ENCODE assay signal across 8 mouse cellular contexts in the genomic region with DNA sequence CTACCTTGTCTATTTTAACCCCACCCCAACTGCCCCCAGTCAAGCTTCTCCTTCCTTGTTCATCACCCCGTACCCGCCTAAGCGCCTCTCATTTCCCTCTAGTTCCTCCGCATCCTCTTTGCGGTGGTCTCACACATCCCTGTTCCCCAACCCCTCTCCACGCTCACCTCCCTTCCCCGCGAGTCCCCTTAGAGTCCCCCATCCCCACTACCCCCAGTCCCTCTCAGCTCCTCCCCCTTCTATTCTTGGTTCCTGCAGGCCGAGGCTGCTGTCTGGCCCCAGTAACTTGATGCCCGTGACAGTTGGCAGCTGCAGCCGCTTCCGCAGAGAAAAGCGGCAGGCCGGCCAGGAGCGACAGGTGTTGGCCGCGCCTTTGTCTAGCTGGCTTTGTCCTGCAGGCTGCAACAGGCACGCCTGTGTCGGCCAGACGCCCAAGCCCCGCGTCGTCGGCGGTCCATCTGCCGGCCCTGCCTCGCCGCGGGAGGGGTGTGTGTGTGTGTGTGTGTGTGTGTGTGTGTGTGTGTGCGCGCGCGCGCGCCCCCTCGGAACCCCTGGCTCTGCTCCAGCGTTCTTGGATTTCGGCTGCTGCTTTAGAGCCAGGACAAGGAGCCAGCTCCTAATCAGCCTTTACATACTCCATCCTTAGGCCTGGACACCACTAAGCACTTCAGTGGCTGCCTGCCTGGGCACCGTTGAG. TPM values are rescaled to one million over a fixed set of nuclear protein-coding genes. Genes with fewer than 3 reads are reported as not detected.
DNase-seq lines count a peak whose midpoint lies in the region; ATAC-seq and TF ChIP-seq lines count a peak whose summit lies in the region.

A gene (minus strand): TSS at position 141 of the 697 bp plus-strand sequence.

- peaks cover 38% of the 10 kb centered on the region for H3K4me1 ChIP-seq in forebrain, embryonic 15.5 days
- peaks cover 20% of the 10 kb centered on the region; the same call in 1 of the 2 replicates for H3K4me1 ChIP-seq in lung, postnatal 0 days (ENCODE audit: insufficient read depth, low read depth, low read length)

- no peak for TF ChIP-seq CTCF in lung, postnatal 0 days (IDR thresholded peaks at IDR 0.05)

- no peaks in the 10 kb centered on the region for H3K27me3 ChIP-seq in forebrain, embryonic 15.5 days
- no peaks in the 10 kb centered on the region for H3K27me3 ChIP-seq in lung, postnatal 0 days (replicated peaks; ENCODE audit: insufficient read depth, low read length)

- peak within 1 kb of the TSS; percentile 92 for H3K4me3 ChIP-seq in forebrain, embryonic 15.5 days
- H3K4me3 ChIP-seq in lung, postnatal 0 days (ENCODE audit: low read depth, low read length): peak within 1 kb of the TSS; percentile 64

- peak; percentile 66 for DNase-seq in ES-CJ7 (ENCODE audit: low read depth, low spot score)
- DNase-seq in c-Kit-positive CD71-negative TER-119-negative erythroid progenitor cells, embryonic 14.5 days (ENCODE audit: low read depth): peak; percentile 23
- DNase-seq in heart, postnatal 4 days: peak; percentile 90
- peak; percentile 41 to 53 for DNase-seq in layer of hippocampus, adult 8-10 months (ENCODE audit: low spot score in 2 of 2)
- peak; percentile 76 for DNase-seq in lung, postnatal 0 days (ENCODE audit: low spot score)
- DNase-seq in ovary, postnatal 10 days (ENCODE audit: low spot score): peak; percentile 65
- DNase-seq in thymus, postnatal 36 days: peak; percentile 60 to 61

- H3K9me3 ChIP-seq in forebrain, embryonic 15.5 days: no peaks in the 10 kb centered on the region
- H3K9me3 ChIP-seq in lung, postnatal 0 days (ENCODE audit: low read length): no peaks in the 10 kb centered on the region

- peak within 1 kb of the TSS; percentile 93 for H3K4me2 ChIP-seq in forebrain, embryonic 15.5 days (replicated peaks)
- peak within 1 kb of the TSS; percentile 94 for H3K4me2 ChIP-seq in lung, postnatal 0 days (replicated peaks; ENCODE audit: low read depth, low read length)

- H3K36me3 ChIP-seq in forebrain, embryonic 15.5 days: peaks cover 3% of the 10 kb centered on the region; the same call in 1 of the 2 replicates
- H3K36me3 ChIP-seq in lung, postnatal 0 days (ENCODE audit: insufficient read depth, low read length): peaks cover 19% of the 10 kb centered on the region; the same call in 1 of the 2 replicates

- TF ChIP-seq EP300 in lung, postnatal 0 days (IDR thresholded peaks at IDR 0.05): no peak

- WGBS in forebrain, embryonic 15.5 days: 1% methylated on average over 39 of the region's 39 CpGs
- under 1% methylated on average over 39 of the region's 39 CpGs for WGBS in lung, postnatal 0 days

- peak within 1 kb of the TSS; percentile 94 for H3K9ac ChIP-seq in forebrain, embryonic 15.5 days (replicated peaks)
- H3K9ac ChIP-seq in lung, postnatal 0 days (replicated peaks; ENCODE audit: low read depth): peak within 1 kb of the TSS; percentile 63

- H3K27ac ChIP-seq in forebrain, embryonic 15.5 days (replicated peaks): peak within 1 kb of the TSS; percentile 91
- peak within 1 kb of the TSS; percentile 85 for H3K27ac ChIP-seq in lung, postnatal 0 days (ENCODE audit: low read length)

- ATAC-seq in forebrain, embryonic 15.5 days (replicated peaks): peak; percentile 70
- peak; percentile 17 for ATAC-seq in lung, postnatal 0 days

RNA-seq across cellular contexts. Expression of the gene that starts here (rescaled TPM):
- polyA plus RNA-seq in forebrain, embryonic 15.5 days (2015; fragmentation: Nextera tagmentation; extraction: Ambion mirVana): 260 and 267 TPM in 2 replicates
- total RNA-seq in heart, postnatal 4 days (2021): 10 to 100 TPM; 29.6 to 30.6 TPM
- 10 to 100 TPM; 15.0 to 20.8 (median 16.2) TPM for total RNA-seq in layer of hippocampus, adult 8-10 months (2022)
- 63.7 and 75.1 TPM in 2 replicates for polyA plus RNA-seq in lung, postnatal 0 days (2015; fragmentation: Nextera tagmentation; extraction: Ambion mirVana)

Comparison
In these comparisons a context has a peak if more than half of its experiments do, and no peak if none do; other contexts are left out.
1. Peak in every context shown above with its lines: DNase-seq, ATAC-seq, H3K4me3 ChIP-seq and H3K27ac ChIP-seq.
2. DNase-seq: peak in every context shown above with its lines; median percentile 90 in heart, postnatal 4 days; 76 in lung, postnatal 0 days; 66 in ES-CJ7; 65 in ovary, postnatal 10 days; 60 in thymus, postnatal 36 days; 47 in layer of hippocampus, adult 8-10 months; 23 in c-Kit-positive CD71-negative TER-119-negative erythroid progenitor cells, embryonic 14.5 days.